Mouse (Mus musculus) neural tube, embryonic 13.5 days (tissue): Measurements from ENCODE around the gene Crebl2. TPM values are rescaled to one million over a fixed set of nuclear protein-coding genes. Genes with fewer than 3 reads are reported as not detected.

Source experiments
- ATAC-seq: fragments of 200-750 bp; cut with Nextera tagmentation; 2 replicates; pipeline ENCODE4 v1.8.0; 2017; ENCODE audit warnings: low read depth, mild to moderate bottlenecking, moderate TSS enrichment, moderate library complexity
- H3K27ac ChIP-seq: fragments of 300-500 bp; sonication (generic); replicated peaks from 2 replicates; pipeline ENCODE4 v1.5.1; 2015; ENCODE audit warnings: moderate library complexity, mild to moderate bottlenecking, inconsistent platforms
- H3K27me3 ChIP-seq: fragments of 300-500 bp; sonication (generic); 2 replicates; pipeline ENCODE4 v1.6.1; 2015; ENCODE audit warnings: mild to moderate bottlenecking, inconsistent platforms
- H3K36me3 ChIP-seq: fragments of 300-500 bp; sonication (generic); 2 replicates; pipeline ENCODE4 v1.6.1; 2015; ENCODE audit warnings: mild to moderate bottlenecking, inconsistent platforms
- H3K4me1 ChIP-seq: fragments of 300-500 bp; sonication (generic); replicated peaks from 2 replicates; pipeline ENCODE4 v1.6.1; 2015; ENCODE audit warnings: inconsistent platforms
- H3K4me2 ChIP-seq: fragments of 300-500 bp; sonication (generic); 2 replicates; pipeline ENCODE4 v1.6.1; 2015; ENCODE audit warnings: inconsistent platforms, mild to moderate bottlenecking, moderate library complexity
- H3K4me3 ChIP-seq: fragments of 300-500 bp; sonication (generic); 2 replicates; pipeline ENCODE4 v1.5.1; 2015; ENCODE audit warnings: mild to moderate bottlenecking, inconsistent platforms
- H3K9ac ChIP-seq: fragments of 300-500 bp; sonication (generic); 2 replicates; pipeline ENCODE4 v1.6.1; 2015; ENCODE audit warnings: moderate library complexity, mild to moderate bottlenecking, inconsistent platforms
- H3K9me3 ChIP-seq: fragments of 300-500 bp; sonication (generic); 2 replicates; pipeline ENCODE4 v1.6.1; 2016; ENCODE audit warnings: inconsistent platforms
- WGBS: fragments of 180-500 bp; shearing (Covaris S2); methylation state at CpG from one replicate; pipeline ENCODE4 v1.1.7; 2015; 5-methylcytosine and 5-hydroxymethylcytosine counted together
- polyA plus RNA-seq: library from polyadenylated mRNA; unstranded; fragments of >200 nt; fragmentation: Nextera tagmentation; extraction: Ambion mirVana; gene quantifications from 2 replicates; pipeline ENCODE4 v1.2.1, GENCODE M21; 2015

The Crebl2 gene
- 3.5 and 4.1 TPM in 2 replicates for polyA plus RNA-seq

- ATAC-seq = peak; percentile 97
- peak within 1 kb of the TSS; percentile 83 for H3K4me2 ChIP-seq
- H3K27me3 ChIP-seq = no peaks in the 10 kb centered on the region
- peak within 1 kb of the TSS; percentile 82 for H3K9ac ChIP-seq
- no peaks in the 10 kb centered on the region for H3K9me3 ChIP-seq
- peak within 1 kb of the TSS; percentile 91 for H3K27ac ChIP-seq
- no peaks in the 10 kb centered on the region for H3K36me3 ChIP-seq
- WGBS = under 1% methylated on average over 57 of the region's 58 CpGs
- H3K4me1 ChIP-seq = peaks cover 15% of the 10 kb centered on the region
- H3K4me3 ChIP-seq = peak within 1 kb of the TSS; percentile 75
Measured at GRCm38 (mm10) chr6:134829786-134830700, at the start of gene Crebl2. Gene Crebl2 (plus strand): TSS chr6:134830154.

GRCm38 (mm10) chr6:134781494-134781913 lies 48.5 kb upstream of the Crebl2 start:
- 76% methylated on average over 7 of the region's 7 CpGs for WGBS
- Histone ChIP-seq H3K9me3 (no peaks in the 10 kb centered on the region), H3K27ac (no peak overlapping the region), H3K4me1 (no peaks in the 10 kb centered on the region), H3K27me3 (no peaks in the 10 kb centered on the region), H3K9ac (no peak overlapping the region), H3K4me2 (no peak overlapping the region), H3K36me3 (no peaks in the 10 kb centered on the region), H3K4me3 (no peak overlapping the region)
- no peak for ATAC-seq

- ATAC-seq = no peak
- Histone ChIP-seq H3K4me1 (no peaks in the 10 kb centered on the region), H3K9me3 (no peaks in the 10 kb centered on the region), H3K4me2 (no peak overlapping the region), H3K9ac (no peak overlapping the region), H3K27ac (no peak overlapping the region), H3K27me3 (no peaks in the 10 kb centered on the region), H3K36me3 (no peaks in the 10 kb centered on the region), H3K4me3 (no peak overlapping the region)
- WGBS = 92% methylated on average over 7 of the region's 7 CpGs
Measured at GRCm38 (mm10) chr6:134782900-134783299, 47.1 kb upstream of the Crebl2 start.

GRCm38 (mm10) chr6:134786426-134786825 lies 43.5 kb upstream of the Crebl2 start:
- Histone ChIP-seq H3K9me3 (no peaks in the 10 kb centered on the region), H3K4me1 (peaks cover 7% of the 10 kb centered on the region; the same call in 1 of the 2 replicates)

GRCm38 (mm10) chr6:134789100-134789499 lies 40.9 kb upstream of the Crebl2 start:
- no peaks in the 10 kb centered on the region for H3K9me3 ChIP-seq
- ATAC-seq = no peak
- peaks cover 19% of the 10 kb centered on the region; the same call in 1 of the 2 replicates for H3K4me1 ChIP-seq
- peaks cover 9% of the 10 kb centered on the region; the same call in 1 of the 2 replicates for H3K27me3 ChIP-seq
- H3K9ac ChIP-seq = no peak overlapping the region
- H3K27ac ChIP-seq = no peak overlapping the region
- no peak overlapping the region for H3K4me2 ChIP-seq
- 74% methylated on average over 6 of the region's 6 CpGs for WGBS
- H3K36me3 ChIP-seq = no peaks in the 10 kb centered on the region
- no peak overlapping the region for H3K4me3 ChIP-seq

More at GRCm38 (mm10) chr6:134786426-134786825, 43.5 kb upstream of the Crebl2 start:
- no peak overlapping the region for H3K27ac ChIP-seq
- H3K36me3 ChIP-seq = no peaks in the 10 kb centered on the region
- ATAC-seq = no peak
- H3K4me3 ChIP-seq = no peak overlapping the region
- no peak overlapping the region for H3K4me2 ChIP-seq
- H3K27me3 ChIP-seq = no peaks in the 10 kb centered on the region
- H3K9ac ChIP-seq = no peak overlapping the region
- 61% methylated on average over 3 of the region's 3 CpGs for whole genome bisulfite sequencing

- peak overlapping the region; percentile 72 for H3K4me3 ChIP-seq
- H3K27ac ChIP-seq = peak overlapping the region; percentile 87
- WGBS = under 1% methylated on average over 37 of the region's 46 CpGs
- no peaks in the 10 kb centered on the region for H3K9me3 ChIP-seq
- no peaks in the 10 kb centered on the region for H3K36me3 ChIP-seq
- H3K27me3 ChIP-seq = peaks cover 9% of the 10 kb centered on the region; the same call in 1 of the 2 replicates
- peaks cover 22% of the 10 kb centered on the region; the same call in 1 of the 2 replicates for H3K4me1 ChIP-seq
- H3K9ac ChIP-seq = peak overlapping the region; percentile 87
- H3K4me2 ChIP-seq = peak overlapping the region; percentile 68
- peak; percentile 1; the same call in 1 of the 2 replicates for ATAC-seq
Measured at GRCm38 (mm10) chr6:134791251-134792118, 38.5 kb upstream of the Crebl2 start.

GRCm38 (mm10) chr6:134792141-134793045 lies 37.6 kb upstream of the Crebl2 start, which contains the start of gene Dusp16:
Gene Dusp16 (minus strand): TSS chr6:134792625.
- Histone ChIP-seq H3K27me3 (peaks cover 9% of the 10 kb centered on the region; the same call in 1 of the 2 replicates), H3K36me3 (no peaks in the 10 kb centered on the region), H3K4me2 (peak within 1 kb of the TSS; percentile 68), H3K4me1 (peaks cover 22% of the 10 kb centered on the region; the same call in 1 of the 2 replicates), H3K27ac (peak within 1 kb of the TSS; percentile 87), H3K9ac (peak within 1 kb of the TSS; percentile 87), H3K9me3 (no peaks in the 10 kb centered on the region), H3K4me3 (peak within 1 kb of the TSS; percentile 72)
- under 1% methylated on average over 84 of the region's 108 CpGs for WGBS
- ATAC-seq = peak; percentile 86

- peaks cover 22% of the 10 kb centered on the region; the same call in 1 of the 2 replicates for H3K4me1 ChIP-seq
- no peak for ATAC-seq
- no peaks in the 10 kb centered on the region for H3K9me3 ChIP-seq
- H3K36me3 ChIP-seq = no peaks in the 10 kb centered on the region
- 40% methylated on average over 21 of the region's 21 CpGs for WGBS
- H3K4me2 ChIP-seq = peak overlapping the region; percentile 68
- peak overlapping the region; percentile 72 for H3K4me3 ChIP-seq
- no peak overlapping the region for H3K27ac ChIP-seq
- peaks cover 9% of the 10 kb centered on the region; the same call in 1 of the 2 replicates for H3K27me3 ChIP-seq
- H3K9ac ChIP-seq = peak overlapping the region; percentile 87
Measured at GRCm38 (mm10) chr6:134793046-134793806, 36.7 kb upstream of the Crebl2 start.

GRCm38 (mm10) chr6:134793911-134794520 lies 35.9 kb upstream of the Crebl2 start:
- Histone ChIP-seq H3K4me3 (no peak overlapping the region), H3K4me1 (peaks cover 22% of the 10 kb centered on the region; the same call in 1 of the 2 replicates), H3K27me3 (peaks cover 9% of the 10 kb centered on the region; the same call in 1 of the 2 replicates), H3K4me2 (peak overlapping the region; percentile 49), H3K27ac (no peak overlapping the region), H3K9ac (no peak overlapping the region), H3K9me3 (no peaks in the 10 kb centered on the region), H3K36me3 (no peaks in the 10 kb centered on the region)
- WGBS = 16% methylated on average over 21 of the region's 21 CpGs
- no peak; the same call in 1 of the 2 replicates for ATAC-seq

- Histone ChIP-seq H3K4me3 (no peak overlapping the region), H3K36me3 (no peaks in the 10 kb centered on the region), H3K4me2 (no peak overlapping the region), H3K27me3 (peaks cover 9% of the 10 kb centered on the region; the same call in 1 of the 2 replicates), H3K27ac (no peak overlapping the region), H3K9ac (no peak overlapping the region), H3K9me3 (no peaks in the 10 kb centered on the region), H3K4me1 (peaks cover 16% of the 10 kb centered on the region; the same call in 1 of the 2 replicates)
- WGBS = 91% methylated on average over 10 of the region's 10 CpGs
- no peak for ATAC-seq
Measured at GRCm38 (mm10) chr6:134796297-134796696, 33.7 kb upstream of the Crebl2 start.
